In genomic region chr11:55133204-55133603, GRCm38 (mm10) we compare ENCODE assay signal across 46 mouse cellular contexts. TPM values are rescaled to one million over a fixed set of nuclear protein-coding genes. Genes with fewer than 3 reads are reported as not detected.
"Had no signal": no experiment of that assay in that cellular context is flagged by ENCODE, and none has a peak within 500 bp of the region (broad histone marks: within the 10 kb centered on the region; RNA-seq: fewer than 3 reads in every experiment).

No protein-coding gene starts in this region.

- H3K36me3 ChIP-seq: limb, embryonic 10.5 days; limb, embryonic 12.5 days; limb, embryonic 13.5 days; limb, embryonic 15.5 days; liver, embryonic 12.5 days; liver, embryonic 13.5 days; liver, embryonic 15.5 days; lung, embryonic 15.5 days; midbrain, embryonic 12.5 days; midbrain, embryonic 13.5 days; midbrain, embryonic 15.5 days; neural tube, embryonic 12.5 days had no signal

- H3K9me3 ChIP-seq: limb, embryonic 10.5 days; limb, embryonic 12.5 days; limb, embryonic 13.5 days; limb, embryonic 15.5 days; liver, embryonic 12.5 days; liver, embryonic 15.5 days; lung, embryonic 15.5 days; megakaryocyte, embryonic 14.5 days; midbrain, embryonic 12.5 days; midbrain, embryonic 13.5 days; midbrain, embryonic 15.5 days; neural tube, embryonic 12.5 days had no signal

- H3K4me1 ChIP-seq: limb, embryonic 10.5 days; limb, embryonic 12.5 days; limb, embryonic 13.5 days; limb, embryonic 15.5 days; lung, embryonic 15.5 days; midbrain, embryonic 12.5 days; midbrain, embryonic 13.5 days; midbrain, embryonic 15.5 days; neural tube, embryonic 12.5 days had no signal

- H3K27ac ChIP-seq: limb, embryonic 10.5 days; limb, embryonic 12.5 days; limb, embryonic 13.5 days; limb, embryonic 15.5 days; liver, embryonic 12.5 days; liver, embryonic 13.5 days; liver, embryonic 14.5 days; liver, embryonic 15.5 days; lung, embryonic 15.5 days; macrophage; midbrain, embryonic 12.5 days; midbrain, embryonic 13.5 days; midbrain, embryonic 15.5 days; neural tube, embryonic 12.5 days had no signal

- H3K27me3 ChIP-seq: limb, embryonic 12.5 days; limb, embryonic 13.5 days; limb, embryonic 15.5 days; liver, embryonic 12.5 days; liver, embryonic 13.5 days; liver, embryonic 15.5 days; lung, embryonic 15.5 days; midbrain, embryonic 12.5 days; midbrain, embryonic 13.5 days; midbrain, embryonic 15.5 days; neural tube, embryonic 12.5 days had no signal

- DNase-seq: left cerebral cortex, postnatal 4 days; liver; liver, embryonic 13.5 days; liver, postnatal 0 days; lung, adult 18-20 months; lung, adult 2 months; lung, embryonic 14.5 days; lung, postnatal 10 days; lung, postnatal 14 days; lung, postnatal 36 days; lung, postnatal 4 days; midbrain, embryonic 14.5 days had no signal

- H3K4me2 ChIP-seq: limb, embryonic 12.5 days; limb, embryonic 13.5 days; limb, embryonic 15.5 days; liver, embryonic 11.5 days; liver, embryonic 12.5 days; liver, embryonic 13.5 days; liver, embryonic 15.5 days; lung, embryonic 14.5 days; lung, embryonic 15.5 days; midbrain, embryonic 11.5 days; midbrain, embryonic 12.5 days; midbrain, embryonic 13.5 days; midbrain, embryonic 15.5 days; neural tube, embryonic 12.5 days had no signal

- H3K4me3 ChIP-seq: limb, embryonic 10.5 days; limb, embryonic 12.5 days; limb, embryonic 13.5 days; limb, embryonic 15.5 days; liver, embryonic 12.5 days; liver, embryonic 13.5 days; liver, embryonic 15.5 days; lung, embryonic 15.5 days; megakaryocyte, embryonic 14.5 days; midbrain, embryonic 12.5 days; midbrain, embryonic 13.5 days; midbrain, embryonic 15.5 days; myocyte; neural tube, embryonic 12.5 days had no signal

- H3K9ac ChIP-seq: limb, embryonic 12.5 days; limb, embryonic 13.5 days; limb, embryonic 15.5 days; liver, embryonic 12.5 days; liver, embryonic 13.5 days; liver, embryonic 14.5 days; liver, embryonic 15.5 days; liver, postnatal 0 days; lung, embryonic 14.5 days; lung, embryonic 15.5 days; midbrain, embryonic 12.5 days; midbrain, embryonic 13.5 days; midbrain, embryonic 15.5 days; neural tube, embryonic 12.5 days had no signal

RNA-seq across cellular contexts. Expression of gene Slc36a3, which starts 18.3 kb away (rescaled TPM):
- total RNA-seq: left cerebral cortex, adult 8-10 months; left cerebral cortex, postnatal 10 days; left cerebral cortex, postnatal 14 days; left cerebral cortex, postnatal 25 days; left cerebral cortex, postnatal 36 days; left cerebral cortex, postnatal 4 days; liver, adult 2 months; megakaryocyte progenitor cell, adult 5-6 weeks; megakaryocyte-erythroid progenitor cell, adult 5-6 weeks; midbrain, postnatal 0 days; monocyte, adult 5-6 weeks had no signal
- polyA plus RNA-seq: limb, embryonic 10.5 days; limb, embryonic 11.5 days; limb, embryonic 12.5 days; limb, embryonic 13.5 days; limb, embryonic 14.5 days; limb, embryonic 15.5 days; liver, embryonic 11.5 days; liver, embryonic 12.5 days; liver, embryonic 13.5 days; liver, embryonic 14.5 days; liver, embryonic 15.5 days; liver, embryonic 16.5 days; liver, postnatal 0 days; lung, embryonic 14.5 days; lung, embryonic 15.5 days; lung, embryonic 16.5 days; lung, postnatal 0 days; midbrain, embryonic 11.5 days; midbrain, embryonic 12.5 days; midbrain, embryonic 13.5 days; midbrain, embryonic 14.5 days; midbrain, embryonic 15.5 days; midbrain, embryonic 16.5 days; midbrain, postnatal 0 days; myocyte; neural tube, embryonic 11.5 days; neural tube, embryonic 12.5 days had no signal

RNA-seq across cellular contexts. Expression of gene Slc36a2, which starts 51.7 kb away (rescaled TPM):
- total RNA-seq: liver, adult 2 months; megakaryocyte-erythroid progenitor cell, adult 5-6 weeks; monocyte, adult 5-6 weeks had no signal
- polyA plus RNA-seq: liver, adult 2 months; macrophage; midbrain, embryonic 11.5 days; midbrain, embryonic 12.5 days; myocyte had no signal

RNA-seq across cellular contexts. Expression of gene Ccdc69, which starts 55.3 kb away (rescaled TPM):
- total RNA-seq: left cerebral cortex, postnatal 4 days had no signal
- polyA plus RNA-seq: midbrain, embryonic 12.5 days; midbrain, embryonic 13.5 days had no signal
